Mouse (Mus musculus): Measurements from ENCODE around the gene Tut1.

Gene Tut1

DNA sequence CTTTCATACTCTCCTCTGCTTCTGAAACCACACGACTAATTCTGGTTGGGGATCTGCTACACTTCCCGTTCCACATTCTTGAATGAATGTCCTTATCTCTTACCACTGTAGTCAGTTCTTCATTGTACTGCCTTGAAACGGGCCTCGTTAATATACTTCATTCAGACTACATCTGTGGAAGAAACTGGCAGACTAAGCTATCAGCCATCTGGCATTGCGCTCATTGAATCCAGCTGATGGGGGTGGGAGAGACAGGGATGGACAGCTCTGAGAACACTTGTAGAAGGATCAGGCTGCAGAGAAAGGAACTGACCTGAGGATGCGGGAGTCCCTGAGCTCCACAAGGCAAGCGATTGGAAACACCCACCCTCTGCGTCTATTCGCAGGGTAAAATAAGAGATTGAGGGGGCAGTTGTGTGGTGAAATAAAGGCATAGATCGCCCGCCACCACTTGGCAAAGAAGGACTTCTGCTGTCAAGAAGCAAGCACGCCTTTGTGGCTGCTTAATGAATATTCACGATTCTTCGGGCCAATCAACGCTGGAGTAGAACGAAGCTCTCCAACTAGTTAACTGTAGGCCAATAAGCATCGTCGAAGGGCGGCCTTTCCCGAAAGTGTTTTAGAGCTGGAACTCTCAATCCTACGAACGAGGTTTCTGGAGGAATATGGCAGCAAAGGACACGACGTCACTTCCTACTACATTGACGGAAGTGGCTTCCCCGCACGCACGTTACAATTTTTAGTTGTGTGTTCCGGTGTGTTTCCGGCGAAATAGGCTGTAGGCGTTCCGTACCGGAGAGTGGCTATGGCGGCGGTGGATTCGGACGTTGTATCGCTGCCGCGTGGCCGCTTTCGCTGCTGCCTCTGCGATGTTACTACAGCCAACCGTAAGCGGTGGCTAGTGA lies at the start of gene Tut1:
Gene Tut1, plus strand, starts transcription at position 713 of the 905 bp plus-strand sequence.
- peak; percentile 93 for DNase-seq (ENCODE audit: extremely low read depth, low read depth, low spot score)

DNA sequence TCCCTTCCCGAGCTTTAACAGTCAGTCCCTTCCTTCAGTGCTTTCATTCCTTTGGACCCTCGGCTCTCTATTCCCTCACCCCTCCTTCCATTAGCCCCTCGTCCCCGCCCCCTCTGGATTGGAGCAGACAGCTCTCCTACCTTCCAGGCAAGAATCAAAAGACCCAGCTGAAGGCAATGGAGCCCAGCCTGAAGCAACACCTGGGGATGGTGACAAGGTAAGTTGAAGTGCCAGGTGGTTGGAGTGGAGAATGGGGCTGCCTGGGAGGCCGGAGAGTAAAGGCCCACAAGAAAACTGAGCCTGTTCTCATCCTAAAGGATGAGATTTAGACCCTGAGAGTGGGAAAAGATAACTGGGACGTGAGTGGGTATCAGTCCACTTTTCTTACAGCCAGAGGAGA lies 45.1 kb upstream of the Tut1 start:
- DNase-seq (ENCODE audit: extremely low read depth, low read depth, low spot score), result no peak

DNA sequence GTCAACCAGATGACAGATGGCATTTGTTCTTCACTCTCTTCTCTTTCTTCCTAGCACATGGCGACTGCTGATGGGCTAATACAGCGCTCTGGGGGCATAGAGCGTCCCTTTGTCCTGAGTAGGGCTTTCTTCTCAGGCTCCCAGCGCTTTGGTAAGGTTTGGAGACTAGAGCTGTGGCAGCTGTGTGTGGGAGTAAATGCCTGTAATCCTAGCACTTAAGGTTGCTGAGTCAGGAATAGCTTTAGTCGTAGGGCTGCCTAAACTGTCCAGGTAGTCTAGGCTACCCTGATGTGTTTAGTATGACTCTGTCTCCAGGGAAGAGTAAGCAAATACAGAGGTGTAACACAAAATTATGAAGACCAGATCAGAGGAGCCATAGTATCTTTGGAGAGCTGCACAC lies 41.8 kb upstream of the Tut1 start:
- DNase-seq (ENCODE audit: extremely low read depth, low read depth, low spot score), result no peak

DNA sequence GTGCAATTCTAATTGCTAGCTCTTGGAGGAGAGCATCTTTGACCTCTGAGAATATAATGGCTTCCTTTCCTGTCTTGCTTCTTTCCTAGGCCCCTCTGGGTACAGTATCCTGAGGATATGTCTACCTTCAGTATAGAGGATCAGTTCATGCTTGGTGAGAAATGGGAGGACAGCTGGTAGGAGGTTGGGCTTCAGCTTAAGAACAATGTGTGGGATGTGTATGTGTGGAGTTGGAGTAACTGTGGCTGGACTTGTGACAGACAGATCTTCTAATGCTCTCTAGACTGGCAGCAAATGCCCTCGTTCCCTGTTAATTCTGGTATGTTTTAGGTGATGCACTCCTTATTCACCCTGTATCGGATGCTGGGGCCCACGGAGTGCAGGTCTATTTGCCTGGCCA lies 39.4 kb upstream of the Tut1 start:
- DNase-seq (ENCODE audit: extremely low read depth, low read depth, low spot score), result no peak

DNA sequence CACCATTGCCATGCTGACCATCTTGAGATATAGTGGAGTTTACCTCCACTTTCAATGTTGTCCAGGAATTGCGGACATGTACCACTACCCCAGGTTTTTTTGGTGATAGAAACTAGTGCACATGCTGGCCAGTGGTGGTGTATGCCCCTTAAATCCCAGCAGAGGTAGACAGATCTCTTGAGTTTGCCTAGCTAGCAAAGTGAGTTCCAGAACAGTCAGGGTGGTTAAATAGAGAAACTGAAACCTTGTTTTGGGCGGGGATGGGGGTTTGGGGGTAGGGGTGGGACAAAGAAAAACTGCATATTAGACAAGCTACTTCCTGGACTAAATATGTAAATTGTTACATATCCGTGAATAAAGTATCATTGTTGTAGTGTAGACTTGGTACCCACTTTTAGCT lies 34.6 kb upstream of the Tut1 start:
- no peak for DNase-seq (ENCODE audit: extremely low read depth, low read depth, low spot score)

DNA sequence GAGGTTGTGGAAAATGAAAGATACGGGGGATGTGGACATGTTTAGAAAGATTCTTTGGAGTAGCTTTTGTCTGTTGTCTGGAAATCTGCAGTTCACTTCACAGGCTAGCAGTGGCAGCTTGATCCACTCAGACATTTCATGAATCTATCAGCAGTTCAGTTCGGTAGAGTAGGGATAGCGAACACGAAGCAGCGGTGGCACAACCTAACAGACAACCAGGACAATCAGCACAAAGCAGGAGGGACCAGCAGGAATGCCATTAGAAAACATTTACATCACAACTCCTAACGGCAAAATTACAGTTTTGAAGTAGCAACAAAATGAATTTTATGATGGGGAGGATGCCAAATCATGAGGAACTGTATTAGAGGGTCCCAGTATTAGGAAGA lies 34.0 kb upstream of the Tut1 start:
- DNase-seq (ENCODE audit: extremely low read depth, low read depth, low spot score), result no peak

DNA sequence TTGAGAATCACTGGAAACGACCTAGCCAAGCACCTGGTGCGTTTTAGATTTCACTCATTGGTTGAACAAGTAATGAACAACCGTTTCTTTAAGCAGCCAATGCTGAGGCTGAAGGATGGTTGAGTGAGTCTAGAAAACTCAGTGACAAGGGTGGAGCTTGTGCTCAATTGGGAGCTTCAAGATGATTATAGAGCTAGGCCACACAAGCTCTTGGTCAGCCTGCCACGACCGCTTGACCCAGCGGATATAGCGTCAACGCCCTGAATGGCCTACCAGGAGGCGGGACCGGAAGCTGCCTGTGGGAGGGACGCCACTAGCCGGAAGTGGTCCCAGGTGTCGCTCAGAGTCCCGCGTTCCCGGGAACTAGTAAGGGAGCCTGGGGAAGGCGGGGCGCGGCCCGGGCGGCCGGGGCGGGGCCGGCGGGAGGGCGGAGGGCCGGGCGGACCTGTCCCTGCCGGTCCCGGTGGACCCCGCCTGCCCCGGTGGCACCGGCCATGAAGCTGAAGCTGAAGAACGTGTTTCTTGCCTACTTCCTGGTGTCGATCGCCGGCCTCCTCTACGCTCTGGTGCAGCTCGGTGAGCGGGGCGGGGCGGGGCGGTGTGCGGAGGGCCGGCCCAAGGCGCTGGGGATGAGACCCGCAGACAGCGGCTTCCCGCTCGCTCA lies 33.4 kb upstream of the Tut1 start, which contains the start of gene B3gat3:
Gene B3gat3, plus strand, starts transcription at position 302 of the 664 bp plus-strand sequence.
- DNase-seq (ENCODE audit: extremely low read depth, low read depth, low spot score), result no peak

DNA sequence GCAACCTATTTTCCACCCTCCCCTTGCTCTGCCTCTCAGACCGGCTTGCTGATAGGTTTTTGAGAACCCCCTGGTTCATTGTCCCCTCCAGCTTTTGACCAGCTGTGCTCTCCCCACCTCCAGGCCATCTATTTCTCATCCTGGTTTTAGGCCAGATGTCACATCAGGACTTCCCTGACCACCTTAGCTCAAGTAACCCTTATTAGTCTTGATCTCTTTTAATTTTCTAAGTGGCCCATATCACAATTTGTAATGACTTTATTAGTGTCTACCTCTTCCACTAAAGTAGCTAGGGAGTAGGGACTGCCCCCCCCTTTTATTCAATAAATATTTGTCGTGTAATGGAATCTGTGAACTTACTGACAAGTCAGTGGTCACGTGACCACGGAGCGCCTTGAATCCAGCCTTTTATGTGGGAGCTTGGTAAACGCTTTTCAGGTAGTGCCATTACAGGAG lies 32.8 kb upstream of the Tut1 start:
- DNase-seq (ENCODE audit: extremely low read depth, low read depth, low spot score), result no peak

DNA sequence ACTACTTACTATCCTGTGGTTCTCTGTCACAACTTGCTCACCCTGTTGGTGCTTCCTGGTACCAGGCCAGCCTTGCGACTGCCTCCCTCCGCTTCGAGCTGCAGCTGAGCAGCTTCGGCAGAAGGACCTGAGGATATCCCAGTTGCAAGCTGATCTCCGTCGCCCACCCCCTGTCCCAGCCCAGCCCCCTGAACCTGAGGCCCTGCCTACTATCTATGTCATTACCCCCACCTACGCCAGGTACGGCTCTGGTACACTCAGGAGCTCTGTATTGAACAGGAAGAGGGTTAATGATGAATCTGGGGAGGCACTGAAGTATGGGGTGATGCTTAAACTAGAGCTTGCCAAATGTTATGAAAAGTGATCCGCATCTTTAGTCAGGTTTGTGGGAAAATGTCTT lies 31.9 kb upstream of the Tut1 start:
- DNase-seq (ENCODE audit: extremely low read depth, low read depth, low spot score), result no peak

DNA sequence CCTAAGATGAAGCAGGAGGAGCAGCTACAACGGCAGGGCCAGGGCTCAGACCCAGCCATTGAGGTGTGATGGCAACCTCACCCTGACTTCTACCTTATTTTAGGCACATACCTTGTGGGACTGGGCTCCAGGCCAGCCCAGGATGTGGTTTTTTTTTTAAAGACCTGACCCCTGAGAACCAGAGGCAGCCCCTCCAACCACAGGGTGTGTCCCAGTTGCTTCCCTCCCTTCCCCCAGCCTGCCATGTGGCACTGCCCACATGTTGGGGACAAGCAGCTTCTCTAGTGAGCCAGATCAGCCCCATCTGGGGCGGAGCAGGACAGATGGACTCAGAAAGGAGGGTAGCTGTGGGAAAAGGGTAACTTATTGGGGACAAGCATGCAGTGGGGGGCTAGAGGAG lies 26.9 kb upstream of the Tut1 start:
- no peak for DNase-seq (ENCODE audit: extremely low read depth, low read depth, low spot score)

DNA sequence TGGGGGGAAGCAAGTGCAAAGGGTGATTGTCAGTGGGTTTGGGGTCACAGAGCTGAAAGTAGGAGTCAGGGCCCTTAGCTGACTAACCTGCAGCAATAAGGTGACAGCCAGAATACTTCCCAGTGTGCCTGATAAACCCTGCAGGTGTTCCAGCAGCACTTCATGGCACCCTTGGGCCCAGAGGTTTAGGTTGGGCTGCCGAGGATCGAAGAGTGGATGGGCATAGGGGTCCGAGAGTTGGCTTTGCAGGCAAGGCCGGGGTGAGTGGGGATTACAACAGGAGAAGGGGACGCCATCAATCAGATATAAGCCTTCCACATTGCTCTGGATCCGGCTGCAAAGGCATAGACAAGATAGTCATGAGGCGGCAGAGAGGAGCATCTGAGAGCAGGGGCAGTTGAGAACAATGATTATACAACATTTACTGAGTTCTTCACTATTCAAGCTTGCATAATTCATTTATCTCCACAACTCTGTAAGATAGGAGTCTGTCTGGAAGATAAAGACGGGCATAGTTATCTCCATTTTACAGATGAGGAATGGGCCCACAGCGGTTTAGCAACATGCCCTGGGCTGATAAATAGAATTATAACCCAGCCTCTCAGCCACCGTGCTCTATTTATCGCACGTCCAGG lies 25.6 kb upstream of the Tut1 start:
- DNase-seq (ENCODE audit: extremely low read depth, low read depth, low spot score), result no peak

DNA sequence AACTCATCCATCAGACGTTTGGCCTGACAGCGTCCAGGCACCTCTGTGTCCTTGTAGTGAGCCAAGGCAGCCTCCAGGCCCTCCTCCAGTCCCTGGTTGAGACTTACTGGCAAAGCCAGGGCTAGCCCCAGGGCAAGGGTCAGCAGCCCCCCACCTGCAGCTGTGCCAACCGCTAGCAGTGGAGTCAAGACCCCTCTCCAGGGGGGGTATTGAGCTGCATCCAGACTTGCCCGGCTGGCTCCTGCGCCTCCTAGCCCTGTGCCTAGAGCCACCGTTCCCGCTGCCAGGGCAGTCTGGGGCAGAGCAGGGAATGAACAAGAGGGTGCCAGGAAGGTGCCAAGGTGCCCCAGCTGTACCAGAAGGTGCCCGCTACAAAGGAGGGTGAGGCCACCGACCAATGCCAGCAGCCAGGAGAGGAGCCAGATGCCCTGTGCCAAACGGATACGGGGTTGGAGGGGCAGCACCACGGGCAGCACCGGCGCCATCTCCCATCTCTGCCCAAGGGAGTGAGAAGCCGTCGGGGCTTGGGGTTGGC lies 24.9 kb upstream of the Tut1 start:
- DNase-seq (ENCODE audit: extremely low read depth, low read depth, low spot score), result no peak

DNA sequence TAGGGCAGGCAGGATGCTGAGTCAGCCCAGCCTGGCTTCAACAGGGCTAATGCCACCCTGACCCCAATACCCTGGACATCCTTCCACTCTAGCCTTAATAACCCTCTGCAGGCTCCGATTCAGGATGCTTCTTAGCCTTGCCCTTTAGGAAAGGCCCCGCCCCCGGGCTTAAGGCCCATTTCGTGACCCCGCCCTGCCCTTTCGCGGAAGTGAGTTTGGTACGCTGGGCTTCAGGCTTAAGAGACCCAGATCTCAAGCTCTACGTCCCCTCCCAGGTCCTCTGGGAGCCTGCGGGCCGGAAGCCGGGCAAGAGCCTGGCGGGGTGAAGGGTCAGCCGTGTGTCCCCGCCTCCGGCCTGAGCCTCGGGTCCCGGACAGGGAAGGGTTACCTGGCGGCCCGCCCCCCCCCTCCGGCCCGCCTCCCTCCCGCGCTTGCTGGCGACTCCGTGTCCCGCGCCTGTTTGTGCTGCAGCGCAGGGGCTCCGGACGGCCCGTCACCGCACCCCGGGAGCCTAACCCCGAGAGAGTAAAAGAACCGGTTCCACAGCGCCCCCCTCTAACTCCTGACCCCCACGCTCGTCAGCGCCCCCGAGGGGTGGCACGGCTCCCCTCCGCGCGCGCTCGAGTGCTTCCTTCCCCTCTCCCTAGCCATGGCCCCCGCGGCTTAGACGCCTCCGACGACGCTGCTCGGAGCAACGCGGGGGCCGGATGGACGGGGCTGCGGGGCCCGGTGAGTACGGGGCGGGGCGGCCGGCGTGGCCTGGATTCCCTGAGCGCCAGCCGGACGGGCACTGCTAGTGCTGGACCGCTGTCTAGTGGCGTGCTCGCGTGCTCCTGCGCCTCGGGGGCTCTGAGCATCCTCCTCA lies 24.2 kb upstream of the Tut1 start, which contains the start of the genes Rom1 and Eml3:
Gene Rom1, minus strand, starts transcription at position 133 of the 865 bp plus-strand sequence.
Gene Eml3, plus strand, starts transcription at position 329 of the 865 bp plus-strand sequence.
- DNase-seq (ENCODE audit: extremely low read depth, low read depth, low spot score), result no peak

DNA sequence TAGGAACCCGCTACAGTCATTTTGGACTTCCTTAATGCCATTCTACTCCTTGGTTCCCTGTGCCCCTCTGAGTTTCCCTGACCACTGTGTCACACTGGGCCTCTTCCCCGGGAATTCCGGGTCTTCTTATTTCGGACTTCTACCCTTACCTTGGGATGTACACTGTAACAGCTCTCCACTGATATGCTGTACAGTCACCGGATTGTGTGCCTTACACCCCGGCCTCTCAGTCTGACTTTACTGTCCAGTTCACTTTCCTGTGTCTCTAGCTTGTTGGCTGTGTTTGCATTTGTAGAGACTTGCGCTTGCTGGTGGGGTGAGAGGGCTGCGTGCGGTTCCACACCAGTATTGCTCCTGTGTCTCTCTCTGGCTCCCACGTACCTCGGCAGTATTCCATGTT lies 23.5 kb upstream of the Tut1 start:
- DNase-seq (ENCODE audit: extremely low read depth, low read depth, low spot score), result no peak

DNA sequence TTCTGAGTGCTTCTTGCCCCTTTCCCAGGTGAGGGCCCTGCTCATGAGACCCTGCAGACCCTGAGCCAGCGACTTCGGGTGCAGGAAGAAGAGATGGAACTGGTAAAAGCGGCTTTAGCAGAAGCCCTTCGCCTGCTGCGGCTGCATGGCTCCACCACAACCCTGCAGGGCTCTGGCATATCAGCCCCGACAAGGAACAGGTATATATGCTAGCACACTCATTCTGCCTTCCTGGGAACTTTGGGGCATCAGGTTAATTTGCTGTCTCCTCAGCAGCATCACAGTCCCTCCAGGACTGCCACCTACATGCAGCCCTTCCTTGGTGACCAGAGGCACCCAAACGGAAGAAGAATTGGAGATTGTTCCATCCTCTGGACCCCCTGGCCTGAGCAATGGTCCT lies 22.9 kb upstream of the Tut1 start:
- DNase-seq (ENCODE audit: extremely low read depth, low read depth, low spot score), result no peak

DNA sequence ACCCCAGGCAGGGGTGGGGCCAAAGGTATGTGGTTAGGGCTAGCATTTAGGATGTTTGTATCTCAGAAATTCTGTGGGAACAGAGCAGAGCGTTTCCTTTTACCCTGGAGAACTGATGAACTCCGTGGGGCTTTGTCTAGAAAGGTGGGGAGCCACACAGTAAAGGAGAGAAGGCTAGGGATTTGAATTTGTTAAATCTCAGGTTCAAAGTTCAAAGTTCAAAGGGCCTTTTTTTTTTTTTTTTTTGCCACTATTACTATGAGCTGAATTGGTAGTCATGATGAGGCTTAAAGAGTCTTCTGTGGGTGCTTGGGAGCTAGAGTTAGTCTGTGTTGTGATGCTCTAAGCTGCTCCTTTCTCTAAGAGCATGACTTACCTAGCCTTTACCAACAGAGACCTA lies 16.9 kb upstream of the Tut1 start:
- DNase-seq (ENCODE audit: extremely low read depth, low read depth, low spot score), result no peak

DNA sequence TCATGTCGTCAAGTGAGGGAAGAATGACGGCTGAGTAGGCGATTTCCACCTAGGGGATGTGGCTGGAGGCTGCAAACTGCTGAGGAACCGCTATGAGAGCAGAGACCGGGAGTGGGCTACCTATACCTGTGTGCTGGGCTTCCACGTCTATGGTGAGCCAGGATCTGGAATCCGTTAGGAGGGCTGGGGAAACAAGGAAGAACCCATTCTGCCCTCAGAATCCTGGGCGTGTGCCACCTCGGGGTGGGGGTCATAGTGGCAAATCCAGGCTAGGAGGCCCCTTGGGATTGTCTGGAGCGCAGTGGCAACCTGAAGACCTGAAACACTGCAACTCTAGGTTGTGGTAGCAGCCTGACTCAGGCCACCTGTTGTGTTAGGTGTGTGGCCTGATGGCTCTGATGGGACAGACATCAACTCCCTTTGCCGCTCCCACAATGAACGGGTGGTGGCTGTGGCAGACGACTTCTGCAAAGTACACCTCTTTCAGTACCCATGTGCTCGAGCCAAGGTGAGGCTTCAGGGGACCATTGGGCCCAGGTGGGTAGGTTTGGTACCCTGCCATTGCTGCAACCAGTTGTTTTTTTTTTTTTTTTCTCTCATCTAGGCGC lies 13.0 kb upstream of the Tut1 start:
- no peak for DNase-seq (ENCODE audit: extremely low read depth, low read depth, low spot score)

DNA sequence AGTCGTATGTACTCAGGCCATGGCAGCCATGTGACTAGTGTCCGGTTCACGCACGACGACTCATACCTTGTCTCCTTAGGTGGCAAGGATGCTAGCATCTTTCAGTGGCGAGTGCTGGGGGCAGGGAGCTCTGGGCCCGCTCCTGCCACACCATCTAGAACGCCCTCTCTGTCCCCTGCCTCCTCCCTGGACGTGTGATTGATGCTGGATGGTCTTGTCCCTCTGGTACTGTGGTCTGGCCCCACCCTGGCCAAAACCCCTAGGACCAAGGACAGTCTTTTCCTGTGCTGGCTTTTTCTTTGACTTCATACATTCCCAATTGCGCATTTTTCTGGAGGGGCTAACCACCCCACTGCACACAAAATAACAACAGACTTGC lies 12.5 kb upstream of the Tut1 start:
- no peak for DNase-seq (ENCODE audit: extremely low read depth, low read depth, low spot score)

DNA sequence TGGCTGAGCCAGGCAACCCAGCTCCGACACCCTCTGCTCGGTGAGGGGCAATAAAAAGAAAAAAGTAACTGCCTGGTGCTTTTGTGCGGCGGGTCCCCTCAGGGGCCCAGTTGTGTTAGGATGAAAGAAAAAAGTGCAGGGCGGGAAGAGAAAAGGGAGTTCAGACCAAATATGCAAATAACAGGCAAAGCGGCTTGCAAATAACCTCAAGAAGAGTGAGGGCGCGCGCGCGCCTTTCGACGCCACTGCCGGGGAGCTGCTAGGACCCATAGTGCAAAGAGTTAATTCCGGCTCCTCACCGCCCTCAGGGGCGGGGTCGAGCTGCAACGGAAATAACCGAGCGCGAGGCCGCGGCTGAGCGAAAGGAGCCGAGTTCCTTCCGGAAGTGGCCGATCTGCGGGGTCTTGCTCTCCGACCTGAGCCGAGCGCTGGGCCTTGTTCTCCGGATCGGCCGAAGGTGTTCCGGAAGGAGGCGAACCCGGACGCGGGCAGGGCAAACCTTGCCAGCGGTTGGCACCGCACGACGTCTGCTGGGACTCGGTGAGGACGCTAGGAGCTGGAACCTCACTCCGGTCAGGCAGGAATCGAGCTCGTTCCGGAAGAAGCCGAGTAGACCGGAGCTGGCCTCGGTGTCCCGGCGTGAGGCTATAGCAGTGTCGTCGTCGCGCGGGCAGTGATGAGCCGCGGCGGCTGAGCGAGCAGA lies 12.0 kb upstream of the Tut1 start, which contains the start of gene Mta2:
Gene Mta2, plus strand, starts transcription at position 361 of the 703 bp plus-strand sequence.
- peak; percentile 57 for DNase-seq (ENCODE audit: extremely low read depth, low read depth, low spot score)

Measured in fat pad, adult 2 months (tissue).